Mouse (Mus musculus) MEL (cell line): ENCODE data around the gene Piezo1. TPM values are rescaled to one million over a fixed set of nuclear protein-coding genes. Genes with fewer than 3 reads are reported as not detected.

Experiments
- DNase-seq: peaks from one replicate; pipeline ENCODE4 v3.0.0; 2011; ENCODE audit warnings: low read depth, low spot score
- H3K27ac ChIP-seq: 2 replicates; pipeline ENCODE4 v1.5.1; 2012; ENCODE audit warnings: low read depth, mild to moderate bottlenecking, control low read depth, low read length, moderate library complexity; ENCODE audit not compliant: control insufficient read depth
- H3K27me3 ChIP-seq, 2 experiments: fragments of 150-350 bp in 1 of 2; sonication (generic) in 1 of 2; 2 replicates each; pipeline ENCODE4 v1.6.1; 2012; ENCODE audit warnings: low read length in 2 of 2, mild to moderate bottlenecking in 2 of 2, improper control_type of control experiment in 1 of 2, moderate library complexity in 1 of 2; ENCODE audit not compliant: insufficient read depth in 2 of 2, control insufficient read depth in 1 of 2
- H3K36me3 ChIP-seq, 2 experiments: 2 replicates each; pipeline ENCODE4 v1.6.1; 2012 to 2014; ENCODE audit warnings: low read length in 2 of 2, improper control_type of control experiment in 1 of 2, inconsistent platforms in 1 of 2, mild to moderate bottlenecking in 1 of 2; ENCODE audit not compliant: insufficient read depth in 2 of 2, control insufficient read depth in 1 of 2
- H3K4me1 ChIP-seq, 2 experiments: fragments of 150-350 bp in 1 of 2; sonication (generic) in 1 of 2; 2 replicates each; pipeline ENCODE4 v1.6.1; 2012; ENCODE audit warnings: low read length in 2 of 2, improper control_type of control experiment in 1 of 2, mild to moderate bottlenecking in 1 of 2; ENCODE audit not compliant: insufficient read depth in 2 of 2, control insufficient read depth in 1 of 2
- H3K4me3 ChIP-seq, 2 experiments: fragments of 150-350 bp in 1 of 2; sonication (generic) in 1 of 2; 2 replicates each; pipeline ENCODE4 v1.5.1; 2012; ENCODE audit warnings: low read depth in 2 of 2, low read length in 2 of 2, mild to moderate bottlenecking in 2 of 2, moderate library complexity in 2 of 2, control low read depth in 1 of 2, improper control_type of control experiment in 1 of 2; ENCODE audit not compliant: control insufficient read depth in 1 of 2, insufficient read depth in 1 of 2
- H3K79me2 ChIP-seq: 2 replicates; pipeline ENCODE4 v1.6.1; 2012; ENCODE audit warnings: mild to moderate bottlenecking, low read length, moderate library complexity; ENCODE audit not compliant: control insufficient read depth, poor library complexity, insufficient read depth
- H3K9ac ChIP-seq: 2 replicates; pipeline ENCODE4 v1.6.1; 2012; ENCODE audit warnings: low read depth, mild to moderate bottlenecking, control low read depth, low read length, moderate library complexity; ENCODE audit not compliant: control insufficient read depth, poor library complexity, severe bottlenecking
- H3K9me3 ChIP-seq: fragments of 150-350 bp; sonication (generic); replicated peaks from 2 replicates; pipeline ENCODE4 v1.6.1; 2012; ENCODE audit warnings: mild to moderate bottlenecking, low read length, improper control_type of control experiment, moderate library complexity; ENCODE audit not compliant: insufficient read depth
- CHD2 ChIP-seq: IDR thresholded peaks from 2 replicates; pipeline ENCODE4 v1.6.1; 2011; ENCODE audit warnings: low read length, improper control_type of control experiment
- CTCF ChIP-seq, 3 experiments: IDR thresholded peaks in 2 of 3; conservative IDR thresholded peaks in 1 of 3; 2 replicates each; pipeline ENCODE4 v1.5.1; 2011 to 2012; ENCODE audit warnings: low read length in 3 of 3, low read depth in 2 of 3, mild to moderate bottlenecking in 2 of 3, improper control_type of control experiment in 1 of 3, inconsistent platforms in 1 of 3, mixed read lengths in 1 of 3, moderate library complexity in 1 of 3; ENCODE audit not compliant: control insufficient read depth in 1 of 3, insufficient read depth in 1 of 3, poor library complexity in 1 of 3, severe bottlenecking in 1 of 3
- EP300 ChIP-seq, 2 experiments: IDR thresholded peaks; 2 replicates each; pipeline ENCODE4 v1.6.1; 2011; ENCODE audit warnings: improper control_type of control experiment in 2 of 2, low read length in 2 of 2, low read depth in 1 of 2, mild to moderate bottlenecking in 1 of 2
- ETS1 ChIP-seq: IDR thresholded peaks from 2 replicates; pipeline ENCODE4 v1.6.1; 2012; ENCODE audit warnings: low read depth, mild to moderate bottlenecking, inconsistent platforms, low read length, improper control_type of control experiment, moderate library complexity
- GABPA ChIP-seq: IDR thresholded peaks from 2 replicates; pipeline ENCODE4 v1.6.1; 2012; ENCODE audit warnings: low read depth, mild to moderate bottlenecking, inconsistent platforms, low read length, improper control_type of control experiment, moderate library complexity
- HCFC1 ChIP-seq: IDR thresholded peaks from 2 replicates; pipeline ENCODE4 v1.6.1; 2012; ENCODE audit warnings: low read depth, mild to moderate bottlenecking, inconsistent platforms, low read length, improper control_type of control experiment, moderate library complexity
- JUND ChIP-seq: IDR thresholded peaks from 2 replicates; pipeline ENCODE4 v1.6.1; 2011; ENCODE audit warnings: low read depth, mild to moderate bottlenecking, improper control_type of control experiment, low read length
- KAT2A ChIP-seq: conservative IDR thresholded peaks from 2 replicates; pipeline ENCODE4 v1.6.1; 2012; ENCODE audit warnings: low read depth, low read length, improper control_type of control experiment, inconsistent platforms
- MAFK ChIP-seq: IDR thresholded peaks from 2 replicates; pipeline ENCODE4 v1.6.1; 2011; ENCODE audit warnings: low read depth, mild to moderate bottlenecking, low read length, improper control_type of control experiment, borderline replicate concordance
- MAZ ChIP-seq: IDR thresholded peaks from 2 replicates; pipeline ENCODE4 v1.6.1; 2012; ENCODE audit warnings: low read depth, mild to moderate bottlenecking, inconsistent platforms, low read length, improper control_type of control experiment
- MEF2A ChIP-seq: IDR thresholded peaks from 2 replicates; pipeline ENCODE4 v1.6.1; 2014; ENCODE audit warnings: low read depth, mild to moderate bottlenecking, inconsistent platforms, low read length, improper control_type of control experiment; ENCODE audit not compliant: poor library complexity, insufficient replicate concordance, severe bottlenecking; ENCODE audit errors: extremely low read depth
- MXI1 ChIP-seq: IDR thresholded peaks from 2 replicates; pipeline ENCODE4 v1.6.1; 2011; ENCODE audit warnings: mild to moderate bottlenecking, low read depth, low read length, improper control_type of control experiment
- MYB ChIP-seq: IDR thresholded peaks from 2 replicates; pipeline ENCODE4 v1.6.1; 2011; ENCODE audit warnings: mild to moderate bottlenecking, low read depth, low read length, improper control_type of control experiment
- MYC ChIP-seq: IDR thresholded peaks from 2 replicates; pipeline ENCODE4 v1.6.1; 2011; ENCODE audit warnings: low read depth, mild to moderate bottlenecking, low read length, improper control_type of control experiment, moderate library complexity
- NELFE ChIP-seq: IDR thresholded peaks from 2 replicates; pipeline ENCODE4 v1.6.1; 2011; ENCODE audit warnings: low read depth, low read length, improper control_type of control experiment
- POLR2A ChIP-seq, 2 experiments: IDR thresholded peaks; 2 replicates each; pipeline ENCODE4 v1.6.1; 2011 to 2012; ENCODE audit warnings: low read length in 2 of 2, mild to moderate bottlenecking in 2 of 2, control low read depth in 1 of 2, improper control_type of control experiment in 1 of 2, low read depth in 1 of 2, moderate library complexity in 1 of 2; ENCODE audit not compliant: control insufficient read depth in 1 of 2, insufficient read depth in 1 of 2, poor library complexity in 1 of 2
- POLR2AphosphoS2 ChIP-seq: IDR thresholded peaks from 2 replicates; pipeline ENCODE4 v1.6.1; 2011; ENCODE audit warnings: low read length, improper control_type of control experiment
- POLR2AphosphoS5 ChIP-seq: IDR thresholded peaks from 2 replicates; pipeline ENCODE4 v1.6.1; 2012; ENCODE audit warnings: low read depth, borderline replicate concordance, mild to moderate bottlenecking, inconsistent platforms, low read length, moderate library complexity, mixed read lengths
- RAD21 ChIP-seq: IDR thresholded peaks from 2 replicates; pipeline ENCODE4 v1.6.1; 2011; ENCODE audit warnings: mild to moderate bottlenecking, low read depth, low read length, improper control_type of control experiment
- RCOR1 ChIP-seq: IDR thresholded peaks from 2 replicates; pipeline ENCODE4 v1.6.1; 2012; ENCODE audit warnings: low read depth, mild to moderate bottlenecking, inconsistent platforms, low read length, improper control_type of control experiment
- SIN3A ChIP-seq: IDR thresholded peaks from 2 replicates; pipeline ENCODE4 v1.6.1; 2012; ENCODE audit warnings: low read length, improper control_type of control experiment, inconsistent platforms
- SMC3 ChIP-seq: IDR thresholded peaks from 2 replicates; pipeline ENCODE4 v1.6.1; 2011; ENCODE audit warnings: low read depth, low read length, improper control_type of control experiment
- TBP ChIP-seq: IDR thresholded peaks from 2 replicates; pipeline ENCODE4 v1.8.0; 2011; ENCODE audit warnings: low read depth, low read length, improper control_type of control experiment
- ZC3H11A ChIP-seq: IDR thresholded peaks from 2 replicates; pipeline ENCODE4 v1.6.1; 2012; ENCODE audit warnings: low read depth, mild to moderate bottlenecking, inconsistent platforms, low read length, improper control_type of control experiment
- ZKSCAN1 ChIP-seq: IDR thresholded peaks from 2 replicates; pipeline ENCODE4 v1.6.1; 2012; ENCODE audit warnings: low read depth, mild to moderate bottlenecking, inconsistent platforms, low read length, improper control_type of control experiment, moderate library complexity
- ZMIZ1 ChIP-seq: IDR thresholded peaks from 2 replicates; pipeline ENCODE4 v1.6.1; 2012; ENCODE audit warnings: low read depth, mild to moderate bottlenecking, inconsistent platforms, low read length, improper control_type of control experiment, moderate library complexity
- ZNF384 ChIP-seq: IDR thresholded peaks from 2 replicates; pipeline ENCODE4 v1.6.1; 2012; ENCODE audit warnings: low read depth, mild to moderate bottlenecking, inconsistent platforms, low read length, improper control_type of control experiment
- polyA plus RNA-seq, 2 experiments: library from polyadenylated mRNA; stranded (reverse) in 1 of 2; unstranded in 1 of 2; fragments of >175 nt in 1 of 2; fragments of >200 nt in 1 of 2; gene quantifications; 2 replicates each; pipeline versions ENCODE4 v1.2.1 to v1.2.4; 2012; ENCODE audit warnings: low replicate concordance in 2 of 2, low read depth in 1 of 2; ENCODE audit not compliant: insufficient read length in 2 of 2, insufficient read depth in 1 of 2, missing spikeins in 1 of 2
- total RNA-seq: library from RNA; depleted of rRNA; stranded (reverse); fragments of 300-350 nt; gene quantifications from 2 replicates; pipeline ENCODE4 v1.2.3, GENCODE M21; 2012

Gene Piezo1
- total and polyA plus RNA-seq, 3 experiments: 35.1 to 223 (median 144) TPM

- no peak for TF ChIP-seq MXI1
- TF ChIP-seq SMC3: no peak
- no peak for TF ChIP-seq EP300 (IDR thresholded peaks at IDR 0.05; ENCODE audit: low read depth in 1 of 2, low read length in 2 of 2)
- TF ChIP-seq ZKSCAN1: no peak
- TF ChIP-seq NELFE: no peak
- TF ChIP-seq POLR2AphosphoS5: no peak
- no peak for TF ChIP-seq TBP
- TF ChIP-seq POLR2AphosphoS2: no peak
- TF ChIP-seq ZMIZ1: no peak
- TF ChIP-seq CTCF (IDR thresholded peaks at IDR 0.05 in 2 of 3, conservative IDR thresholded peaks at IDR 0.05 in 1 of 3; ENCODE audit: control insufficient read depth in 1 of 3, insufficient read depth in 1 of 3, low read depth in 2 of 3, low read length in 3 of 3, poor library complexity in 1 of 3, severe bottlenecking in 1 of 3): no peak
- no peak for TF ChIP-seq JUND
- no peak for TF ChIP-seq ZNF384
- no peak for TF ChIP-seq RAD21
- no peak for TF ChIP-seq ZC3H11A
- TF ChIP-seq, all 39 proteins: peak for 0
- H3K27me3 ChIP-seq: no peaks in the 10 kb centered on the region
- DNase-seq: no peak
- H3K9ac ChIP-seq: no peak overlapping the region
- no peaks in the 10 kb centered on the region for H3K9me3 ChIP-seq
- no peak overlapping the region for H3K4me3 ChIP-seq
- no peaks in the 10 kb centered on the region for H3K4me1 ChIP-seq
- H3K79me2 ChIP-seq: no peaks in the 10 kb centered on the region
- H3K36me3 ChIP-seq: peaks cover 0 to 2% of the 10 kb centered on the region in 2 experiments; a peak in 1 of 4 replicates
- no peak overlapping the region for H3K27ac ChIP-seq
These were observed 62.7 kb downstream of the Piezo1 start for GRCm38 (mm10) chr8:122488387-122488786.

- no peak for DNase-seq
- Histone ChIP-seq H3K36me3 (peaks cover 0 to 3% of the 10 kb centered on the region in 2 experiments; a peak in 1 of 4 replicates), H3K27me3 (no peaks in the 10 kb centered on the region), H3K4me3 (no peak overlapping the region), H3K9me3 (no peaks in the 10 kb centered on the region), H3K9ac (no peak overlapping the region), H3K79me2 (no peaks in the 10 kb centered on the region), H3K4me1 (no peaks in the 10 kb centered on the region), H3K27ac (no peak overlapping the region)
- 0 out of 2 replicates have a peak, but pooled peaks have one; percentile 2 for TF ChIP-seq POLR2AphosphoS5
- peak in 1 of 2 experiments; percentile 25; a peak in 2 of 4 replicates for TF ChIP-seq POLR2A (IDR thresholded peaks at IDR 0.05; ENCODE audit: control insufficient read depth in 1 of 2, insufficient read depth in 1 of 2, low read depth in 1 of 2, low read length in 2 of 2, poor library complexity in 1 of 2)
- no peak for TF ChIP-seq EP300 (IDR thresholded peaks at IDR 0.05; ENCODE audit: low read depth in 1 of 2, low read length in 2 of 2)
- no peak for TF ChIP-seq KAT2A
These were observed 66.3 kb downstream of the Piezo1 start for GRCm38 (mm10) chr8:122484831-122485230.

GRCm38 (mm10) chr8:122483877-122484276 lies 67.3 kb downstream of the Piezo1 start:
- Histone ChIP-seq H3K4me3 (no peak overlapping the region), H3K9ac (no peak overlapping the region), H3K27me3 (no peaks in the 10 kb centered on the region), H3K79me2 (no peaks in the 10 kb centered on the region), H3K9me3 (no peaks in the 10 kb centered on the region), H3K27ac (no peak overlapping the region), H3K4me1 (no peaks in the 10 kb centered on the region), H3K36me3 (peaks cover 0 to 1% of the 10 kb centered on the region in 2 experiments; a peak in 1 of 4 replicates)
- peak; percentile 59 for DNase-seq
- TF ChIP-seq RAD21 (peak; percentile 45), MYC (0 out of 2 replicates have a peak, but pooled peaks have one; percentile 20), POLR2AphosphoS2 (0 out of 2 replicates have a peak, but pooled peaks have one; percentile 21), MAFK (no peak), MAZ (no peak), ETS1 (no peak), SMC3 (peak; percentile 48), HCFC1 (no peak), MEF2A (no peak), GABPA (no peak), MYB (0 out of 2 replicates have a peak, but pooled peaks have one; percentile 2), RCOR1 (no peak), CHD2 (no peak), SIN3A (no peak)
